Comparison of ENCODE assay signal across 8 mouse cellular contexts in genomic region chr1:178188386-178188785, GRCm38 (mm10). TPM values are rescaled to one million over a fixed set of nuclear protein-coding genes. Genes with fewer than 3 reads are reported as not detected.
DNase-seq lines count a peak whose midpoint lies in the region; ATAC-seq and TF ChIP-seq lines count a peak whose summit lies in the region.

No protein-coding gene starts in this region.

- H3K27ac ChIP-seq in embryonic facial prominence, embryonic 14.5 days (replicated peaks; ENCODE audit: low read depth, low read length) = no peak overlapping the region
- H3K27ac ChIP-seq in kidney, adult 2 months (ENCODE audit: insufficient read depth, low read depth, low read length) = peak overlapping the region; percentile 20; the same call in 1 of the 2 replicates
- no peak overlapping the region for H3K27ac ChIP-seq in stomach, postnatal 0 days (replicated peaks)

- peaks cover 8% of the 10 kb centered on the region for H3K4me1 ChIP-seq in G1E (ENCODE audit: insufficient read depth, low read depth, low read length)
- peaks cover 7% of the 10 kb centered on the region; the same call in 1 of the 2 replicates for H3K4me1 ChIP-seq in embryonic facial prominence, embryonic 14.5 days (ENCODE audit: control insufficient read depth, insufficient read depth, low read length)
- H3K4me1 ChIP-seq in kidney, adult 2 months (ENCODE audit: control insufficient read depth, insufficient read depth, low read length) = peaks cover 3% of the 10 kb centered on the region; the same call in 1 of the 2 replicates
- no peaks in the 10 kb centered on the region for H3K4me1 ChIP-seq in stomach, postnatal 0 days (replicated peaks; ENCODE audit: control insufficient read depth, insufficient read depth)

- TF ChIP-seq CTCF in G1E (IDR thresholded peaks at IDR 0.05; ENCODE audit: low read depth, low read length) = no peak
- TF ChIP-seq CTCF in kidney, adult 2 months (conservative IDR thresholded peaks at IDR 0.05; ENCODE audit: insufficient read depth, insufficient read length, low read depth, low read length) = no peak
- TF ChIP-seq CTCF in stomach, postnatal 0 days (IDR thresholded peaks at IDR 0.05; ENCODE audit: low read depth) = no peak

- TF ChIP-seq POLR2A in kidney, adult 2 months (IDR thresholded peaks at IDR 0.05; ENCODE audit: low read depth, low read length) = no peak

- WGBS in embryonic facial prominence, embryonic 14.5 days = 8% methylated on average over 12 of the region's 13 CpGs
- WGBS in kidney, adult 2 months = 3% methylated on average over 13 of the region's 13 CpGs
- 6% methylated on average over 12 of the region's 13 CpGs for WGBS in stomach, postnatal 0 days

- H3K9ac ChIP-seq in embryonic facial prominence, embryonic 14.5 days (ENCODE audit: low read depth, low read length) = peak overlapping the region; percentile 46
- H3K9ac ChIP-seq in stomach, postnatal 0 days (ENCODE audit: low read length) = no peak overlapping the region

- DNase-seq in adrenal gland, postnatal 10 days = peak; percentile 24
- no peak for DNase-seq in adrenal gland, postnatal 36 days
- no peak for DNase-seq in G1E (ENCODE audit: low spot score)
- DNase-seq in embryonic facial prominence, embryonic 14.5 days (ENCODE audit: low spot score) = no peak
- peak; percentile 30 for DNase-seq in kidney, adult 2 months
- peak; percentile 15 for DNase-seq in lung, postnatal 10 days
- peak; percentile 29 for DNase-seq in stomach, postnatal 0 days (ENCODE audit: low spot score)
- no peak for DNase-seq in spleen, adult 18-20 months

- peaks cover 7% of the 10 kb centered on the region for H3K36me3 ChIP-seq in G1E (replicated peaks)
- no peaks in the 10 kb centered on the region for H3K36me3 ChIP-seq in embryonic facial prominence, embryonic 14.5 days (ENCODE audit: control insufficient read depth, insufficient read depth, low read length)
- H3K36me3 ChIP-seq in kidney, adult 2 months (ENCODE audit: control insufficient read depth, insufficient read depth, low read length) = no peaks in the 10 kb centered on the region
- H3K36me3 ChIP-seq in stomach, postnatal 0 days (ENCODE audit: control insufficient read depth, insufficient read depth, low read length) = no peaks in the 10 kb centered on the region

- H3K27me3 ChIP-seq in G1E (ENCODE audit: insufficient read depth, low read length) = no peaks in the 10 kb centered on the region
- H3K27me3 ChIP-seq in embryonic facial prominence, embryonic 14.5 days (replicated peaks; ENCODE audit: control insufficient read depth, insufficient read depth, low read length) = no peaks in the 10 kb centered on the region
- H3K27me3 ChIP-seq in kidney, adult 2 months (replicated peaks; ENCODE audit: control insufficient read depth, insufficient read depth, low read length) = no peaks in the 10 kb centered on the region
- H3K27me3 ChIP-seq in stomach, postnatal 0 days (ENCODE audit: control insufficient read depth, insufficient read depth, low read length) = no peaks in the 10 kb centered on the region

- H3K4me2 ChIP-seq in embryonic facial prominence, embryonic 14.5 days (ENCODE audit: low read depth, low read length) = peak overlapping the region; percentile 72
- peak overlapping the region; percentile 62 for H3K4me2 ChIP-seq in stomach, postnatal 0 days (replicated peaks; ENCODE audit: low read depth)

- ATAC-seq in G1E (ENCODE audit: extremely low read depth, insufficient number of reproducible peaks, low FRiP score, poor library complexity, severe bottlenecking) = no peak
- ATAC-seq in embryonic facial prominence, embryonic 14.5 days (ENCODE audit: low read depth) = no peak
- ATAC-seq in stomach, postnatal 0 days (ENCODE audit: low FRiP score, low TSS enrichment) = no peak

- H3K9me3 ChIP-seq in G1E (replicated peaks) = no peaks in the 10 kb centered on the region
- no peaks in the 10 kb centered on the region for H3K9me3 ChIP-seq in embryonic facial prominence, embryonic 14.5 days (ENCODE audit: control insufficient read depth, low read length)
- no peaks in the 10 kb centered on the region for H3K9me3 ChIP-seq in stomach, postnatal 0 days (ENCODE audit: control insufficient read depth, low read length)

- H3K4me3 ChIP-seq in G1E (ENCODE audit: low read depth, low read length) = peak overlapping the region; percentile 61
- H3K4me3 ChIP-seq in embryonic facial prominence, embryonic 14.5 days (ENCODE audit: low read depth, low read length) = peak overlapping the region; percentile 42
- H3K4me3 ChIP-seq in kidney, adult 2 months (ENCODE audit: insufficient read depth, low read depth, low read length) = peak overlapping the region; percentile 57
- H3K4me3 ChIP-seq in stomach, postnatal 0 days (ENCODE audit: low read depth, low read length) = peak overlapping the region; percentile 39

- no peak for TF ChIP-seq EP300 in stomach, postnatal 0 days (optimal IDR thresholded peaks at IDR 0.05)

RNA-seq across cellular contexts. Expression of gene Desi2, which starts 1.2 kb away (rescaled TPM):
- total RNA-seq in adrenal gland, postnatal 10 days (2021) = 10 to 100 TPM; 23.4 to 23.8 TPM
- total RNA-seq in adrenal gland, postnatal 36 days (2021) = 10 to 100 TPM; 22.5 to 25.7 TPM
- total RNA-seq in G1E (2014; fragmentation: Nextera tagmentation) (20.2 and 26.1 TPM in 2 replicates), G1E (2017) (19.5 and 21.6 TPM in 2 replicates)
- polyA plus RNA-seq in G1E (2012) = 3.5 and 4.8 TPM in 2 replicates
- polyA plus RNA-seq in embryonic facial prominence, embryonic 14.5 days (2014; fragmentation: Nextera tagmentation; extraction: Ambion mirVana) = 27.1 and 28.6 TPM in 2 replicates
- polyA plus RNA-seq in kidney, adult 2 months (2012; rRNA removed) = 6.4 TPM in 2 replicates
- 27.2 and 29.4 TPM in 2 replicates for polyA plus RNA-seq in stomach, postnatal 0 days (2015; fragmentation: Nextera tagmentation; extraction: Ambion mirVana)

Comparison
In these comparisons a context has a peak if more than half of its experiments do, and no peak if none do; other contexts are left out.
1. DNase-seq: peak in adrenal gland, postnatal 10 days (single experiment), kidney, adult 2 months (single experiment), lung, postnatal 10 days (single experiment) and stomach, postnatal 0 days (single experiment); none in adrenal gland, postnatal 36 days (0 of 2), G1E (single experiment), embryonic facial prominence, embryonic 14.5 days (single experiment) and spleen, adult 18-20 months (0 of 2).
2. Peak in every context shown above with its lines, with median percentiles within 50 percentile points of each other: H3K4me3 ChIP-seq.